Mouse (Mus musculus): ENCODE measurements around the gene Bicral.

Gene Bicral

GRCm38 (mm10) chr17:46750580-46750979 lies 107.7 kb downstream of the Bicral start:
- no peak for DNase-seq

- no peak for DNase-seq
Observed at GRCm38 (mm10) chr17:46749282-46749681, 109.0 kb downstream of the Bicral start.
